Mouse (Mus musculus) testis, adult 2 months (tissue): ENCODE data around the gene Acoxl.

Experiments used
- CTCF ChIP-seq: fragments of 200-500 bp; IDR thresholded peaks from 2 replicates; pipeline ENCODE4 v1.5.1; 2012; ENCODE audit warnings: low read depth, mild to moderate bottlenecking, inconsistent platforms, low read length, moderate library complexity; ENCODE audit not compliant: control insufficient read depth, insufficient read depth, insufficient replicate concordance
- POLR2A ChIP-seq: fragments of 200-500 bp; IDR thresholded peaks from 2 replicates; pipeline ENCODE4 v1.6.1; 2012; ENCODE audit warnings: low read depth, mild to moderate bottlenecking, inconsistent platforms, low read length, moderate library complexity; ENCODE audit not compliant: control insufficient read depth

DNA sequence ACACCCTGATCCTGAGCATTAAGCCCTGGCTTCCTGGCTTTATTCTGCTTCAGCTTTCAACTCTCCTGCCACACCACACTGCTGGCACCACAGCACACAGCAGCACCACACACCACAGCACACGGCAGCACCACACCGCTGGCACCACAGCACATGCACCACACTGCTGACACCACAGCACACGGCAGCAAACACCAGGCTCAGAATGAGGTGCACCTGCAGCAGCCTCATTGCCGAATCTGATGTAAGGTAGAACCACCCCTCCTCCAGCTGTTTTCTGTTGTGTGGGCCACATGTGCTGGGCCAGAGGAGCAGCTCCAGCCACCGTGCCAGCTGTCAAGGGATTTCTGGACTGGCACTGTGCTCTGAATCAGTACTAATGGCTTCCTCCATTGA, 317.4 kb downstream of the Acoxl start:
- TF ChIP-seq POLR2A (no peak), CTCF (no peak)
